Mouse (Mus musculus) cortical plate, adult 2 months (tissue): ENCODE results near the gene S1pr2.

Source experiments
- CTCF ChIP-seq: fragments of 200-500 bp; IDR thresholded peaks from 2 replicates; pipeline ENCODE4 v1.5.1; 2011; ENCODE audit warnings: mild to moderate bottlenecking, control low read depth, low read length; ENCODE audit not compliant: insufficient read depth; ENCODE audit errors: extremely low read depth
- POLR2A ChIP-seq: fragments of 200-500 bp; IDR thresholded peaks from 2 replicates; pipeline ENCODE4 v1.6.1; 2011; ENCODE audit warnings: mild to moderate bottlenecking, low read length, control low read depth; ENCODE audit not compliant: insufficient read depth; ENCODE audit errors: extremely low read depth

- TF ChIP-seq CTCF: no peak
- TF ChIP-seq POLR2A: no peak
Observed at GRCm38 (mm10) chr9:20979181-20979580, 2.6 kb upstream of the S1pr2 start.
